Mouse (Mus musculus): Measurements from ENCODE around the gene Plekhm3. TPM values are rescaled to one million over a fixed set of nuclear protein-coding genes. Genes with fewer than 3 reads are reported as not detected.

Plekhm3 gene
- polyA plus RNA-seq, 1 experiment from 2014 or later, result 10.9 TPM

DNA sequence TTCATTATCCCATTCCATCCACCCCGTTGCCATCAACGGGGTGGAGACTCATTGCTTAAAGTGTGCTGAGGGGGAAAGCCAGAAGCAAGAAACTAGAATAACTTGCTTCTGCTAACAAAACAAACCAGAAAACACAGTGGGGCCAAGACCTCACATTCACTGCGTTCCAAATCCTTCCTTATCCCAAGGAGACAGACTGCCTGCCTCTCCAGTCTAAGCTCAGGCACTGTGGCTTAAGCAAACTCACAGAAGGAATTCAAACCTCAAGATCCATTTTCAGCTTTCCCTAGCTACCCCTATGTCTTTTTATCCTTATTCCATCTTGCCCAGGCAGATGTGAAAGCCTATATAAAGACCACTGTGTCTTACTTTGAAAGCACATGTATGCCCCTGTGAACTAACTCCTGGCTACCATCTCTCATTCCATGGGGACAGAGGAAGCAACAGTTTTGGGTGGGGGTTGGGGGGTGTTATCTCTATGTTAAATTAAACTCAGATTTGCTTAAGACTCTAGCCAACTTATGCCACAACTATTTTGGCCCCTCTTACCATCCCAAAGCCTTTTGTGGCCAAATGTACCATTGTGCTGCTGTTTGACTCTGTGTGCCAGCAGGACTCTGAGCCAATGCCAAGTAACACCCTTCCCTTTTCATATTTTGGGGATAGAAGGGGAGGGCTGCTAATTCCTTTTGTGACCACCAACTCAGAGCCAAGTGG lies 112.6 kb downstream of the Plekhm3 start:
- no peak overlapping the region for H3K27ac ChIP-seq (replicated peaks)
- no peak overlapping the region for H3K4me3 ChIP-seq
- WGBS, result 80% methylated on average over 3 of the region's 3 CpGs
- ATAC-seq (replicated peaks), result no peak
- no peak overlapping the region for H3K4me2 ChIP-seq (replicated peaks)
- no peaks in the 10 kb centered on the region for H3K27me3 ChIP-seq
- no peaks in the 10 kb centered on the region for H3K36me3 ChIP-seq
- no peaks in the 10 kb centered on the region for H3K9me3 ChIP-seq
- peaks cover 2% of the 10 kb centered on the region; the same call in 1 of the 2 replicates for H3K4me1 ChIP-seq
- no peak overlapping the region for H3K9ac ChIP-seq (replicated peaks)

- WGBS, result 53% methylated on average over 1 of the region's 1 CpGs
- Histone ChIP-seq H3K4me2 (replicated peaks) (no peak overlapping the region), H3K27me3 (no peaks in the 10 kb centered on the region), H3K4me3 (no peak overlapping the region), H3K36me3 (no peaks in the 10 kb centered on the region), H3K4me1 (no peaks in the 10 kb centered on the region), H3K27ac (replicated peaks) (no peak overlapping the region), H3K9me3 (no peaks in the 10 kb centered on the region), H3K9ac (replicated peaks) (no peak overlapping the region)
- ATAC-seq (replicated peaks), result no peak
These were observed 115.7 kb downstream of the Plekhm3 start for GRCm38 (mm10) chr1:64840930-64841329.

DNA sequence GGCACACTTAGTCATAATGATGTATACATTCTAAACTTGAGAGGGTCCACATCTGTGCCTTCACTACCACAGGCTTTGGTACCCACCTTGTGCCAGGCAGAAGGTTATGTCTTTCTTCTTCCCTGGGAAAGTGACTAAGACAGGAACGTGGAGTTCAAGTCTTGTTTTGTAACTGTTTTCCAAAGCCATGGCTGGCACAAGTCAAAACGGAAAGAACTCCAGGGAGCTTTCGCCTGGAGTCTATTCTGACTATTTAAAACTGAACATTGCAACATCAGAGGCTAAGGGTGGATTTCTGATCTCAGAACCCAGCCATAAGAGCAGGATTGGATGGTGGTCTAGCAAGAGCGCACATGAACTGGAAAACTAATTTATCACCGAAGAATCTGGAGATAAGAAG lies 120.0 kb downstream of the Plekhm3 start:
- H3K27me3 ChIP-seq, result no peaks in the 10 kb centered on the region
- ATAC-seq (replicated peaks), result no peak
- no peak overlapping the region for H3K4me2 ChIP-seq (replicated peaks)
- no peak overlapping the region for H3K9ac ChIP-seq (replicated peaks)
- no peak overlapping the region for H3K4me3 ChIP-seq
- H3K36me3 ChIP-seq, result no peaks in the 10 kb centered on the region
- H3K4me1 ChIP-seq, result no peaks in the 10 kb centered on the region
- 87% methylated on average over 5 of the region's 5 CpGs for WGBS
- no peak overlapping the region for H3K27ac ChIP-seq (replicated peaks)
- no peaks in the 10 kb centered on the region for H3K9me3 ChIP-seq

- ATAC-seq (replicated peaks), result no peak
- Histone ChIP-seq H3K4me1 (no peaks in the 10 kb centered on the region), H3K27ac (replicated peaks) (no peak overlapping the region), H3K9ac (replicated peaks) (no peak overlapping the region), H3K27me3 (no peaks in the 10 kb centered on the region), H3K4me2 (replicated peaks) (no peak overlapping the region), H3K4me3 (no peak overlapping the region), H3K36me3 (no peaks in the 10 kb centered on the region), H3K9me3 (no peaks in the 10 kb centered on the region)
- 37% methylated on average over 3 of the region's 3 CpGs for WGBS
These were observed 120.5 kb downstream of the Plekhm3 start for GRCm38 (mm10) chr1:64836114-64836513.

DNA sequence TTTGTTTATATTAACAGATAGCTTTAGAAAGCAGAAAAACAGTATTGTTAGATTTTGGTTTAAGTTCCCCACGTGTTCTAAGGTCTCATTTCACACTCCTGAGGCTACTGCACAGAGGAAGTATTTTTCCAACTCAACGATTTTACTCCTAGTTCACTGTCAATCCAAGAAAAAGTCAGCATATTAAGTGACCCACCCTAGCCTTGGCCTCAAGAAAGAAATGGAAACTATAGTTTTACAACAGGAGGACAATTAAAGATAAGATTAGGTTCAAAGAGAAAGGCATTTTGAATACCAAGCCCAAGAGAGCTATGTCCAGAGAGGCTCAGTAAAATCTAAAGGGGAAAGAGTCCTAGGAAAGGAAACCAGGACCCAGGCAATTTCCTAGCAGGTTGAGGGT lies 125.1 kb downstream of the Plekhm3 start:
- Histone ChIP-seq H3K4me2 (replicated peaks) (no peak overlapping the region), H3K4me1 (no peaks in the 10 kb centered on the region), H3K36me3 (no peaks in the 10 kb centered on the region), H3K9me3 (no peaks in the 10 kb centered on the region), H3K9ac (replicated peaks) (no peak overlapping the region), H3K4me3 (no peak overlapping the region), H3K27me3 (no peaks in the 10 kb centered on the region), H3K27ac (replicated peaks) (no peak overlapping the region)
- 68% methylated on average over 2 of the region's 2 CpGs for WGBS
- ATAC-seq (replicated peaks), result no peak

DNA sequence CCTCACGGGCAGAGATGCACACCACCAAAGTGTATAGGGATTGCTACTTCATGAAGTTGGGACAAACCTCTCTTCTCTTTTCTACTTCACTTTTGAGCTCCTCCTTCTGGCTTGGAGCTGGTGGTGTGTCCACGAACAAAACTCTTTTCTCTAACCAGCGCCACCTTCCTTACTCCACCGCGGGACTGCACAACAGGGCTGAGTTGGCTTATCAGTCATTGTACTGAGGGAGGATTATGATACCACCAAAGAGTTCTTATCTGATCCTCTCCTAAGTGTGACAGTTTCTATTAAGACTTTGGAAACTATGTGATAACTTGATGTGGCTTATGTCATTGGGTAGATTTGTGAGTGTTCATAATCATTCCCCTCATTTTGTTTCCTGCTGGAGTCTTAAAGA lies 129.2 kb downstream of the Plekhm3 start:
- no peaks in the 10 kb centered on the region for H3K27me3 ChIP-seq
- WGBS, result 85% methylated on average over 5 of the region's 5 CpGs
- no peak overlapping the region for H3K27ac ChIP-seq (replicated peaks)
- H3K9ac ChIP-seq (replicated peaks), result no peak overlapping the region
- no peaks in the 10 kb centered on the region for H3K36me3 ChIP-seq
- no peaks in the 10 kb centered on the region for H3K4me1 ChIP-seq
- no peak overlapping the region for H3K4me2 ChIP-seq (replicated peaks)
- H3K9me3 ChIP-seq, result no peaks in the 10 kb centered on the region
- H3K4me3 ChIP-seq, result no peak overlapping the region
- ATAC-seq (replicated peaks), result no peak

DNA sequence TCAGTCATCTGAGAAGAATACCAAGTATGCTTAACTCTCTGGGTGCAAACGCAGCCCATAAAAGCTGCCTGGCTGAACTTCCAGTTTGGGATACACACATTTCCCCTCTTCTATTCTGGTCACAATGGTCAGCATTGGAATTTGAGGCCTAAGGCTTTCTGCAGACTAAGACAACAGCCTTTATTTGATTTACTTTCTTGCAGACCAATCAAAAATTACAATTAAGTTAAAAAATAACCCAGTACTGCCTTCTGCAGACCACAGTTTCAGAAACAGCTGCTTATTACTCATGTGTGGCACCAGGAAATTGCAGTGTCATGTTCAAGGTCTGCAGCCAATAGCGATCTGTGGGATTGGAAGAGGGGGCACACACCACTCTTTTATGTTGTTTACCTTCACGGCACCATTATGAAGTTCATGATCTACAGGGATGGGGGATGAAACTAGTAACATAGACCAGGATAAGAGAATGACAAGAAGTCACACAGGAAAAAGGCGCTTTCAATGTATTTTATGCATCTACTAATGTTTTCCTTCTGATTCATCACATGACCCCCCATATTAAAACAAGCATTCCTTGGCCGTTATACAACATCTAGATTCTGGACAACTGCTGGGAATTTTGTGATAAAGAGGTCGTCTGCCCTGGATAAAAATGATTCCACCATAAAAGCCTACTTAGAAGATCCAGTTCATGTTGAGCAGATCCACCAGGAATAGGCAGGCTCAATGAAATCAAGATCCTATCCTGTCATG lies 130.1 kb downstream of the Plekhm3 start:
- H3K9me3 ChIP-seq, result no peaks in the 10 kb centered on the region
- H3K4me1 ChIP-seq, result no peaks in the 10 kb centered on the region
- no peak overlapping the region for H3K4me2 ChIP-seq (replicated peaks)
- no peaks in the 10 kb centered on the region for H3K27me3 ChIP-seq
- no peak overlapping the region for H3K4me3 ChIP-seq
- no peak overlapping the region for H3K27ac ChIP-seq (replicated peaks)
- no peaks in the 10 kb centered on the region for H3K36me3 ChIP-seq
- H3K9ac ChIP-seq (replicated peaks), result no peak overlapping the region
- ATAC-seq (replicated peaks), result no peak
- 87% methylated on average over 6 of the region's 6 CpGs for WGBS

GRCm38 (mm10) chr1:64823564-64823963 lies 133.1 kb downstream of the Plekhm3 start:
- Histone ChIP-seq H3K36me3 (no peaks in the 10 kb centered on the region), H3K9me3 (no peaks in the 10 kb centered on the region), H3K4me1 (no peaks in the 10 kb centered on the region), H3K9ac (replicated peaks) (no peak overlapping the region), H3K4me2 (replicated peaks) (no peak overlapping the region), H3K27me3 (no peaks in the 10 kb centered on the region), H3K27ac (replicated peaks) (no peak overlapping the region), H3K4me3 (no peak overlapping the region)
- ATAC-seq (replicated peaks), result no peak
- 82% methylated on average over 6 of the region's 6 CpGs for WGBS

DNA sequence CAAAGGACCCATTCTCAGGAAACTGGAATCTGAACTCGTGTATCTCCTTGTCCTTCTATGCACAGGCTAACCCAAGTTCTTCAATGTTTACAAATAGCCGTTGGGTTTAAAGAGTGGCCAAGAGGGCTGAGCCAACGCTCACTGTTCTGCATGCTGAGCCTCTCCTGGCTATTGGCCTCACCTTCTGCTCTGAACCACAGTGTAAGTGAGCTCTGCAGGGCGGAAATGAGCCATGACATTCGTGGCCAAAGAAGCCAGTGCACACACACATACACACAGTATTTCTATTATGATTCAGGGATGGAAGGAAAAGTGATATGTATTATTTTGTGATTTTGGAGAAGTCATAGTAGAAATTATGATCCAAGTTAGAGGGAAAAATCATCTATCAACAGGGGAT lies 138.9 kb downstream of the Plekhm3 start:
- Histone ChIP-seq H3K4me1 (no peaks in the 10 kb centered on the region), H3K27me3 (no peaks in the 10 kb centered on the region), H3K9ac (replicated peaks) (no peak overlapping the region), H3K9me3 (no peaks in the 10 kb centered on the region), H3K4me2 (replicated peaks) (no peak overlapping the region), H3K27ac (replicated peaks) (no peak overlapping the region), H3K4me3 (no peak overlapping the region), H3K36me3 (no peaks in the 10 kb centered on the region)
- no peak for ATAC-seq (replicated peaks)
- 84% methylated on average over 5 of the region's 5 CpGs for WGBS

DNA sequence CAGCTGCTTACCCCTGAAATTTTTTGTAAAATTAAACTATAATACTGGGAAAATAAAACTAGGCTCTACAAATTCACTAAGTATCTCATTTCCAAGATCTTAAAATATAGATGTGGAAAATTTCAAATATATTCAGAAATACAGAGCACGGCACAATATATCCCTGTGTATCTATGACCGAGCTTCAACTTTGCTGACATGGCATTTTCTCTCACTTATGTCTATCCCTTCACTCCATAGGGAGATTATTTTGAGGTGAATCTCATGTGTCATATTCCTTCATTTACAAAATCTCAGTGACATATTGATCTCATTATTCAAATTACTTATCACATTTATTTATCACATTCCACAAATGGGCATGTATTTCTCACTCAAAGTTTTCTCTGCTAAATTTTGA lies 143.4 kb downstream of the Plekhm3 start:
- 96% methylated on average over 2 of the region's 2 CpGs for WGBS
- Histone ChIP-seq H3K4me3 (no peak overlapping the region), H3K27me3 (no peaks in the 10 kb centered on the region), H3K27ac (replicated peaks) (no peak overlapping the region), H3K9me3 (no peaks in the 10 kb centered on the region), H3K4me2 (replicated peaks) (no peak overlapping the region), H3K4me1 (no peaks in the 10 kb centered on the region), H3K36me3 (no peaks in the 10 kb centered on the region), H3K9ac (replicated peaks) (no peak overlapping the region)
- ATAC-seq (replicated peaks), result no peak

DNA sequence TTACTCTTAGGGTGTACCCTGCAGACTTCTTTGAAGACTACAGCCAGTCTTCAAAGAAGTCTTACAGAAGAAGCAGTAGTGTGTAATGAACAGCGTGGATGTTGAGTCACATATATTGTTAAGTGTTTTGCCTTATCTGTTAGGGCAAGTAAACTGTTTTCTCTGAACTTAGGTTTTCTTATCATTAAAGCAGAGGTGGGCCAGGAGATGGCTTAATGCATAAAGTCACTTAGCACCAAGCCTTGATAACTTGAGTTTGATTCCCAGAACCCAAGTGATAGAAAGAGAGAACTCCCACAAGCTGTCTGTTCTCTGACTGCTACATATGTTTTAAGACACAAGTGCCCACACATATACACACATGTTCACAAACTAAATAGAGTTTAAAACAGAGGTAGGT lies 144.7 kb downstream of the Plekhm3 start:
- H3K9ac ChIP-seq (replicated peaks), result no peak overlapping the region
- H3K27ac ChIP-seq (replicated peaks), result no peak overlapping the region
- H3K4me1 ChIP-seq, result no peaks in the 10 kb centered on the region
- no peaks in the 10 kb centered on the region for H3K27me3 ChIP-seq
- 92% methylated on average over 1 of the region's 1 CpGs for WGBS
- no peaks in the 10 kb centered on the region for H3K9me3 ChIP-seq
- no peak for ATAC-seq (replicated peaks)
- H3K4me2 ChIP-seq (replicated peaks), result no peak overlapping the region
- H3K4me3 ChIP-seq, result no peak overlapping the region
- H3K36me3 ChIP-seq, result no peaks in the 10 kb centered on the region

DNA sequence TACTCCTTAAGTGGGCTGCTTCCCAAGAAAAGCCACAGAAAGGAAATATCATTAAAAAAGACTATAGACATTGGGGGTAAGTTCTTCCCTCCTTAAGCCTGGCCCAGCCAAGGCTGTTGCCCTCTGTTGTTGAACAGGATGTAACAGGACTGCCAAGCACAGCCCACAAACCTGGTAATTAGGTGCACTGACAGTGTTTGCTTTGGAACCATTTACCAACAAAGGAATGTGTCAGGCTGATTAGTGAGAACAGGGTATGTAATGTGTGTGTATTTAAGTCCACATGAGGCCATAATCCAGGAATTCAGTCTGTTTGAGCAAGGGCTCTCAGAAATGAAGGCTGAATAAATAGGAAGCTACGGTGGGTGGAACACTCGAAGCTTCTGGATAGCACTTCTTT lies 147.5 kb downstream of the Plekhm3 start:
- WGBS, result 12% methylated on average over 2 of the region's 2 CpGs

More for the DNA sequence above, 147.5 kb downstream of the Plekhm3 start:
- H3K36me3 ChIP-seq, result no peaks in the 10 kb centered on the region
- H3K4me3 ChIP-seq, result no peak overlapping the region
- no peak overlapping the region for H3K4me2 ChIP-seq (replicated peaks)
- no peak for ATAC-seq (replicated peaks)
- no peak overlapping the region for H3K27ac ChIP-seq (replicated peaks)
- no peaks in the 10 kb centered on the region for H3K9me3 ChIP-seq
- no peak overlapping the region for H3K9ac ChIP-seq (replicated peaks)
- 0 out of 2 replicates have a peak, but pooled peaks cover 2% of the 10 kb centered on the region for H3K4me1 ChIP-seq
- H3K27me3 ChIP-seq, result no peaks in the 10 kb centered on the region

Measured in forebrain, embryonic 15.5 days (tissue).